Mouse (Mus musculus) ES-E14 (cell line): ENCODE data around the gene Babam1.

Experiments
- HCFC1 ChIP-seq: IDR thresholded peaks from 2 replicates; pipeline ENCODE4 v1.6.1; 2012; ENCODE audit warnings: low read length, inconsistent platforms, borderline replicate concordance; ENCODE audit not compliant: insufficient read depth
- MAFK ChIP-seq: IDR thresholded peaks from 2 replicates; pipeline ENCODE4 v1.6.1; 2014; ENCODE audit warnings: mild to moderate bottlenecking, low read depth, low read length, inconsistent platforms; ENCODE audit not compliant: insufficient read depth
- ZC3H11A ChIP-seq: IDR thresholded peaks from 2 replicates; pipeline ENCODE4 v1.6.1; 2012; ENCODE audit warnings: low read depth, mild to moderate bottlenecking, inconsistent platforms, low read length, borderline replicate concordance
- ZNF384 ChIP-seq: IDR thresholded peaks from 2 replicates; pipeline ENCODE4 v1.6.1; 2012; ENCODE audit warnings: low read depth, low read length, inconsistent platforms

- no peak for TF ChIP-seq HCFC1
- TF ChIP-seq ZC3H11A, result no peak
- TF ChIP-seq MAFK, result no peak
- TF ChIP-seq ZNF384, result no peak
These were observed 15.2 kb upstream of the Babam1 start, which contains the start of gene Nr2f6 for GRCm38 (mm10) chr8:71381421-71381970.
